Mouse (Mus musculus) layer of hippocampus, postnatal 10 days (tissue): ENCODE results near the gene Leprot. TPM values are rescaled to one million over a fixed set of nuclear protein-coding genes. Genes with fewer than 3 reads are reported as not detected.

Experiments used
- total RNA-seq, 2 experiments: library from RNA; stranded (reverse); gene quantifications; 2 replicates each; pipeline ENCODE4 v1.2.3; 2021

The Leprot gene
- total RNA-seq, 2 experiments from 2014 or later, result 28.3 to 34.7 TPM

Other genes starting within 250 kb of the Leprot start
- 10 to 100 TPM; 41.8 to 47.5 TPM for gene Ak4, start 228.4 kb upstream of the Leprot start, total RNA-seq
- gene Dnajc6, start 151.1 kb upstream of the Leprot start, total RNA-seq, result 100 to 1,000 TPM; 255 to 282 TPM
- gene Lepr, start 69.7 kb downstream of the Leprot start, total RNA-seq, result 1 to 10 TPM; 3.7 to 5.6 TPM
- not detected for gene B020004J07Rik, start 196.3 kb downstream of the Leprot start, total RNA-seq
- not detected for gene C130073F10Rik, start 246.1 kb downstream of the Leprot start, total RNA-seq